Mouse (Mus musculus) kidney, postnatal 36 days (tissue): ENCODE results near the gene Asap2.
"Not testable (repeated sequence)": the region's sequence is repeated elsewhere in the genome, so short reads cannot be mapped to it uniquely, and the experiment has no call there.

ENCODE experiments used
- DNase-seq, 2 experiments: peaks; one replicate each; pipeline ENCODE4 v3.0.0; 2021 to 2022; ENCODE audit warnings: mixed read lengths in 2 of 2

Gene Asap2

DNA sequence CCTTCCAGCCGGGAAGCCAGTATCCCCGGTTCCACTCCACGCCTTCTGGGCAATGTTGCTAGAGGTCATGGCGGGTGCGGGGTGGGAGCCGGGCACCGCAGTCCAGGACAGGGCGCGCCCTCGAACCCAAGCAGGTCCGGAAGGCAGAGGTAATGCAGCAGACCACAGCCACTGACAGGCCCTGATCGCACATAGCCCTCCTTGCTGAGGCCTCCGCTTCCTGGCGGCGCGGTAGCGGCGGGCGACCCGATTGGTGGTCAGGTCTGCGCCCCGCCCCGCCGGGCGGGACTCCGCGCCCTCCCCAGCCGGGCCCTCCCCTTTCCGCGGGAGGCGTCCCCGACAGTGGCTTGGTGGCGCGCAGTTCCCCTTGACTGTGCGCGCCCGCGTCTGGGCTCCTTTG, at the start of gene Asap2:
Gene Asap2 (plus strand): TSS at position 328 of the 400 bp plus-strand sequence.
- DNase-seq = peak; percentile 38 to 54

DNA sequence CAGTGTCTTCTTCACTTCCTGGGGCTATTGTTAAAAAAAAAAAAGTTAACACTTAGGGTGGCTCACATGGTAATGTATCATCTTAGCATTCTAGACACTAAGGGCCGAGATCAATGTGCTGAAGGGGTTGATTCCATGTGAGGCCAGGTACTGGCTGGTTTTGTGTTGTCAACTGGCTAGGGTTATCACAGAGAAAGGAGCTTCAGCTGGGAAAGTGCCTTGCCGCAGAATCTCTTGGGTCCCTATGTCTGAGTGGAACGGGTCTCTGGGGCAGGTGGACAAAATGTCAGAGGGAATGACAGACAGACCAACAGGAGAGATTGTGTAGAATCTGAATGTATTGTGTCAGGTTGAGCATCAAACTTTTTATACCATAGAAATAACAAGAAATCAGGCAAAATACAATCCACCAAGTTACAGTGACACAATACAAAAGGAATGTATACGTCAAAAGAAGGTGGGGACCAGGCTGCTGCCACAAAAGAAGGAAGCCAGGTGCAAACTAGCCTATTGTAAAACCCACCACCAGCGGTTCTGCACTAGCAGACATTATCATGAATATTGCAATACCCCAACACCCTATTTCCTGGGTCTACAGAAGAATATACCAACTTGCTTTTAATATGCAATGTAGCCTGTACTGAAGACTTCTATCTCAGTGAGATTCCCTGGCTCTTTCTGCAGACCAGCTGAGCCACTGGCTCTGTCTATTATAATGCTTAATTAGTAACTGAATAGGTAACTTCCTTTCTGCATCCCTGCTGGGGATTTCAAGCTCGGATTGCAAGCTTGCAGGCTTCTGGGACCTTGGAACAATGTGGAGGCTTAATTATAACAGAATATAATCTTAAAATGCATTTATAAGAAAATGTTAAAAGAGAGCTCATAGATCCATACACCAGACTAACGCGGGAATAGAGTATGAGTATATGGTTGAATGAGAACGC, 42.9 kb upstream of the Asap2 start:
- DNase-seq = not testable (repeated sequence)

DNA sequence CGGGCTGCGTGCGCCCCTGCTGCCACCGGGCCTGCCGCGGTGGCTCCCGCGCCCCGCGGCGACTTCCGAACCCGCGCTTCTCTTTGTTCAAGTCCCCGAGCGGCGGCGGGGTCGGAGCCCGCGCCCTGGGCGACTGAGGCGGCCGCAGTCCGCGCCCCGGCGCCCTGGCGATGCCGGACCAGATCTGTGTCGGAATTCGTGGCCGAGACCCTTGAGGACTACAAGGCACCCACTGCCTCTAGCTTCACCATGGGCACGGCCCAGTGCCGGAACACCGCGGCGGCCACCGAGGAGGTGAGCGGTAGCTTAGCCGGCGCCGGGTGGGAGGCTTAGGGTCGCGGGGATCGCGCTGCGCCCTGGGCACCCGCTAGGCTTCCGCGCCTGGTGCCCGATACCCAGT, 320 bp downstream of the Asap2 start:
- peak in 1 of 2 experiments; percentile 6 for DNase-seq

DNA sequence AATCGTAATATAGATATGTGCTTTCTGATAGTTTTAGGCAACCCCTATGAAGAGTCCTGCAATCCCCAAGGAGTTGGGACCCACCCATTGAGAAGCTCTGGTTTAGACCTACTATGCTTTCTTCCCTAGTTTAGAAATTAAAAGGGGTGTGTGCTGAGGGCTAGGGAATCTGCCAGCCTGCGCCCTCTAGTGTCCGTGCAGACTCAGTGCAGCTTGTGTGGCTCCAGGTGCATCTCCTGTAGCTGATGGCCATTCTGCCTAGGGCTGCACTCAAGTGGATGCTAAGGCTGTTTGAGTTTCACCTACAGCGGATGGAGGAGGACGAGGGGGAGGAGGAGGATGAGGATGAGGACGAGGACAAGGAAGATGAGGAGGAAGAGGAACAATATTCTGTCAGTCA, 40.6 kb downstream of the Asap2 start:
- peak; percentile 0 to 8 for DNase-seq

DNA sequence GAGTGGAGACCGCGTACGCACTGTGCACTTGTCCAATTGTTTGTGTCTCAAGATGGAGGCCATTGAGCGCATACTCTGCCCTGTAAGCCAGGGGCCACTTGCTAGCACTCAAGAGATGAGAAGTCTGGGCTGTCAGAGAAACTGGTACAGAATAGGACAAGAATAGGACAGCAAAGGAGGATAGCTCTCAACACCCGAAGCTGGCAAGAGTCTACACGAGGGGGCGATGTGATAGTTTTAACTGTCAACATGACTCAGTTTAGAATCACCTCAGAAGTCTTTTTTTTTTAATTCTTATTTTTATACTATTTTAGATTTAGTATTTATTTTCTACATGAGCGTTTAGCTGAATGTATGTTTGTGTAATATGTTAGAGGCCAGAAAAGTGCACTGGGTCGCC, 56.5 kb downstream of the Asap2 start:
- not testable (repeated sequence) for DNase-seq

DNA sequence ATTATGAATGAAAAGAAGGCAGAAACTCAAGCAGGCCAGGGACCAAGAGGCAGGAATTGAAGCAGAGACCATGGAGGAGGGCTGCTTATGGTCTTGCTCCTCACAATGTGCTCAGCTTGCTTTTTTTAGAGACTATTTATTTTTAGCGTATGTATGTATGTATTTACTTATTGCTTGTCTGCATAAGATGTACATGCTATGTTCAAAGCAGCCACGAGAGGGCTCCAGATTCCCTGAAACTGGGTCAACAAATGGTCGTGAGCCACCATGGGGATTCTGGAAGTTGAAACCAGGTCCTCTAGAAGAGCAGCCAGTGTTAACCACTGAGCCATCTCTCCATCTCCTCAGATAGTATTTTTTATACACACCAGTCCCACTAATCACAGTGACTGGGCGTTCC, 85.5 kb downstream of the Asap2 start:
- peak; percentile 77 to 90 for DNase-seq

DNA sequence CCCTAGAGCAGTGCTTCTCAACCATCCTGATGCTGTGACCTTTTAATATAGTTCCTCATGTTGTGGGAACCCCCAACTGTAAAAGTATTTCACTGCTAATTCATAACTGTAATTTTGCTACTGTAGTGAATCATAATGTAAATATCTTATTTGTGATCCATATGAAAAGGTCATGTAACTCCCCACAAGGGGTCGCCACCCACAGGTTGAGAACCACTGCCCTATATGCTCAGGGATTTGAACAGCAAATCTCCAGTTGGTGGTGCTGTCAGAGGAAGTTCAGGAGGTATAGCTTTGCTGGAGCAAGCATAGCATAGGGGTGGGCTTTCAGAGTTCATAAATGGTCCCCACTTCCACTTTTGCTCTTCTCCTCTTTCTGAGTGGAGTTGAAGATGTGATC, 99.9 kb downstream of the Asap2 start:
- DNase-seq = peak in 1 of 2 experiments; percentile 22

DNA sequence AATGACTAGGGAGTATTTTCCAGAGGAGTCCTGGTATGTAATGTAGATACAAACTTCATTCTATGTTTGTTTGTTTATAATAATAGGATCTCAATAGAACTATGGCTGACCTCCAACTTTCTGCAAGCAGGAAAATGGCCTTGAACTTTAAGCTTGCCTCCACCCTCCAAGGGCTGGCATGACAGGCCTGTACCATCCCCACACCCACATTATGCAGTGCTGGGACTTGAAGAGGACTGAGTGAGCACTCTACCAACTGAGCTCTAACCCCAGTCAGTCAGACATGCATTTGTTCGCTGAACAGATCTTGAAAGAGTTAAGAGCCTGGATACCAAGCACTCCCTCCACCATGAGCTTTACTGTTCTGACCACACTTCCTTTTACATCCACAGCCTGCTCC, 102.2 kb downstream of the Asap2 start:
- DNase-seq = not testable (repeated sequence)

DNA sequence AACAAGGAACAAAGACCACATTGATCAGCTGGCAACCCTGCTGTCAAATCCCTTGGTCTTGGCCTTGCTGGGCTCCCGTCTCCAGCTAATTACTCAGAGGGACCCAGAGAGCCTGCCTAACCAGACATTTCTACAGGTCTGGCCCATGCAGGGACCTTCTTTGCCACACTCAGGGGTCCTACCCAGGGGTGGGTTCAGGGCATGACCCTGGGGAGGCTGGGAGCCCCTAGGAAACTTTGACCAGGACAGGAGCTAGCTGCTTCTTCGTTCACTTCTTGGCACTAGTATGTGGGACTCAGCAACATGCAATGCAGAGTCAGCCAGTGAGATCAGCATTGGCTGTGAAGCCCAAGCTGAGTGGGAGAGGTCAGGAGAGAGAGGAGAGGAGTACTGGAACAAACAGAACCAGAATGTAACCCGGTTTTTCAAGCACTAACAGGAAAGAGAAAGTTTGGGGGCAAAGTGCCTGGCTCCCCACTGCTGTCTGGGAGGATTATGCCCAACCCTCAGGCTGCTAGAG, 107.6 kb downstream of the Asap2 start:
- not testable (repeated sequence) for DNase-seq

DNA sequence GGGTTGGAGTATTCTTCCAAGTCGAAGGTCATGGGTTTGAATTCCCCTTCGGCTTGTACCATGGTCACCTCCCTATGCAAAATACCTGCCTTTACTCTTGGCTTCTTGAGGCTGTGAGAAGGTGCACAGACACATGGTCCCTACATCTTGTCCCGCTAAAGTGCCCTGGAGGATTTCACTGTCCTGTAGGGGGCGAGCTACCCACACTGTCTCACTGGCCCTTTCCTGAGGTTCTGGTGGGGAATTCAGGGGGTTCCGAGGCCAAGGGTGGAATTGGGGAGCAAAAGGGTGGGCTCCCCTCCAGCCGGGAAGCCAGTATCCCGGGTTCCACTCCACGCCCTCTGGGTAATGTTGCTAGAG, 120.8 kb downstream of the Asap2 start:
- not testable (repeated sequence) for DNase-seq

DNA sequence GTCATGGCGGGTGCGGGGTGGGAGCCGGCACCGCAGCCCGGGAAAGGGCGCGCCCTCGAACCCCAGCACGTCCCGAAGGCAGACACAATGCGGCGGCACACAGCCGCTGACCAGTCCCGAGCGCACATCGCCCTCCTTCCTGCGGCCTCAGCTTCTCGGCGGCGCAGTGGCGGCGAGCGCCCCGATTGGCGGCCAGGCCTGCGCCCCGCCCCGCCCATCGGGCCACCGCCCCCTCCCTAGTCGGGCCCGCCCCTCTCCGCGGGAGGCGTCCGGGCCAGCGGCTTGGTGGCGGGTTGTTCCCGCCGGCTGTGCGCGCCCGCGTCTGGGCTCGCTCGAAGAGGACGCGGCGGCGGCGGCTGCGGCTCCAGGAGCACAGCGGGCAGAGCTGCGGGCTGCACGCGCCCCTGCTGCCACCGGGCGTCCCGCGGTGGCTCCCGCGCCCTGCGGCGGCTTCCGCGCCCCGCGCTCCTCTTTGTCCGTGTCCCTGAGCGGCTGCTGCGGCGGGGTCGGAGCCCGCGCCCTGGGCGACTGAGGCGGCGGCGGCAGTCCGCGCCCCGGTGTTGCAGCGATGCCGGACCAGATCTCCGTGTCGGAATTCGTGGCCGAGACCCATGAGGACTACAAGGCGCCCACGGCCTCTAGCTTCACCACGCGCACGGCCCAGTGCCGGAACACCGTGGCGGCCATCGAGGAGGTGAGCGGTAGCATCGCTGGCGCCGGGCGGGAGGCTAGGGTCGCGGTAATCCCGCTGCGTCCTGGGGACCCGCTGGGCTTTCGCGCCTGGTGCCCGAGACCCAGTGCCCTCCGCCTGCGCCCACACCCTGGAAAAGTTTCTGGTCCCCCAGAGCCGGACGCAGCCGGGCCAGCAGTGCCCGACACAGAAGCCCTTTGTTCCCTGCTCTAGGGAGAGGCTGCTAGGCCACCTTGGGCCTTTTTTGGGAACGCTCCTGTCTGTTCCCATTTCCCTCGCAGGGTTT, 121.5 kb downstream of the Asap2 start:
- peak; percentile 90 to 93 for DNase-seq

DNA sequence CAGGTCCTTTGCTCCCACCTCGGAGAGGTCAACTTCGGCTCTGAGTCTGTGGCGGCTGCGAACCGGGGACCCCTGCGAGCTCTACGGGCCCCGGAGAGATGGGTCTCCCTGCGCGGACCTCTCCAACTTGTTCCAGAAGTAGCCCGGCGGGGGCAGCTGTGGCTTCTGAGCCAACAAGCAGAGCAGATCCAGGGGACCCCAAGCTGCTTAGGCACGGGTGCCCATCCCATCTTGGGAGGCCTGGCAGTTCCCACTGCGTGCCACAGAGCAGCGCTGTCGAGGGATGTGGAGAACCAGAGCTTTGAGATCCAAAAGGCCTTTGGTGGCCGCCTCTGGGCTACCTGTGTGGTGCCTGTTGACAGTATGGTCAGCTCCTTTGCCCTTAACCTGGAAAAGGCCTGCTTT, 122.2 kb downstream of the Asap2 start:
- peak; percentile 74 to 83 for DNase-seq

DNA sequence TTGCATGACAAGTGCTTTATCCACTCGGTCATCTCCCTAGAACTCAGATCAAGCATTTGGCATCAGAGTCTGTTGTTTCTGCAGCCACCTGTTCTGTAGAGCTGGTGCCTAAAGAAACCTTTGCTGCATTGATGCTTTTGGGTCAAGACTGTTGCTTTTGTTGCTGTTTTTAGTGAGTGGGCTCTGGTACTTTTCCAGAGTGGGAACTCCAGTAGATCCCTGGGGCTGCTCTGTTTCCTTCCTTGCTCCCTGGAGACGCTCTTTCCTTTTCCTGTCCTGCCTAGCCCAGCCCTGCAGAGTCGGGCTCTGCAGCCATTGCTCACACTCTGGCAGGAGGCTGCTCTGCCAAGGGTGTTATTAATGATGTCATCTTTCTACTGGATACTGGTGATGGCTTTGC, 129.2 kb downstream of the Asap2 start:
- peak; percentile 57 to 76 for DNase-seq

DNA sequence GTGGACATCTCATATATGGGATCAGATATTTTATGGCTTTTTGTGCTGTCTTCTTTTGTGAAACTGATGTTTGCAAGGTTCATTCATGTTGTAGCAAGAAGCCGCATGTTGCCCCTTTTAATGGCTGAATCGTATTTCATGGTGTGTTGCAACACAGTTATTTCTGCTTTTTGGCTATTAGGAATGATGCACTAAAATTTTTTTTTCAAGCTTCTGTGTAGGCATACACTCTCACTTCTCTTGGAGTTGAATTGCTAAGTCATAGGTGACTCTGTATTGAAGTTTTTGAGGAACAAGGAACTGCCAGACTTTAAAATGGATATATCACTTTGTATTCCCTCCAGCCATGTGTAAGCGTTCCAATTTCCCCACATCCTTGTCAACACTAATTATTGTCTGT, 132.6 kb downstream of the Asap2 start:
- DNase-seq = no peak

DNA sequence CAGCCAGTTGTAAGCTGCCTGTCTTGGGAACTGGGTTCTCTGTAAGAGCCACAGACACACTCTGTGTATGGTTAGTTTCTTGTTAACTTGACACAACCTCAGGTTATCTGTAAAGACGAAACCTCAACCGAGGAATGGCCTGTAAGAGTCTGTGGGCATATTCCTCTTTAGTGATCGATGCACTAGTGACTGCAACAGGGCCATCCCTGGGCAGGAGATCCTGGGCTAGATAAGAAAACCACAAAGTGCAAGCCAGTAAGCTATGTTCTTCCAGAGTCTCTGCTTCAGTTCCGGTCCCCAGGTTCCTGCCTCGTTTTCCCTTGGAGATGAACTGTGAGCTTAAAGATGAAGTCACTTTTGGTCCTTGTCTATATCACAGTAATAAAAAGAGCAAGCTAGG, 133.4 kb downstream of the Asap2 start:
- DNase-seq = no peak

DNA sequence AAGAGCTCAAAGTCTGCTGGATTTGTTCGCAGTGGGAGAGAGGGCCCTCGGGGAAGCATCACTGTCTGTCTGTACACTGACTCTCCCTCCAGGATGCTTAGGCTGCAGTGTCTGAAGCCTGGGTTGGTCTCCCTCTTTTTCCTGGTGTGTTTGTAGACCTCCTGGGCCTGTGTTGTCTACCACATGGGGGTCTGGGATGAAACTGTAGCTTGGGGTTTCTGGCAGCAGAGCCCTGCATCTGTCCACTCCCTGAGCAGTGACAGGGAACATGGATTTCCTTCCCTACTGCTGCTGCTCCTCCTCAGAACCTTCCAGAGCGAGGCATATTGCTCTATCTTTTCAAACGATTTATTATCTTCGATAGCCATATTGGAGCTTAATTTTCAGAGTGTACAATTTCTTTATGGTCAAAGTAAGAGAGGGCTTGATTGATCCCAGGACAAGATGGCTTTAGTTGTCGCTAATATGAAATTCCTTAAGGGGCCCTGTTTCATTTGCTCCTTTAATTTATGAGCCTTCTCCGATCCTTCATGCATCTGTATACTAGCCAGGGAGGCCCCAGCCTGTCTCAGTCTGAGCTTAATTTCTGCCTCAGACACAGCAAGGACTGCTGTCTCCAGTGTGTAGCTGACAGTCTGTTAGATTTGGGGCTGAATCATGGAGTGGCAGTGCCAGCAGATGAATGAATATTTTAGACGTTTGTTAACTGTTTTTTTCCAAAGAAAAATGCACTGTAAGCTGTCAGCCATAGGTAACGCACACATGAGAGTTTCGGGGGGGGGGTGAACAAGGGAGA, 135.6 kb downstream of the Asap2 start:
- no peak for DNase-seq

DNA sequence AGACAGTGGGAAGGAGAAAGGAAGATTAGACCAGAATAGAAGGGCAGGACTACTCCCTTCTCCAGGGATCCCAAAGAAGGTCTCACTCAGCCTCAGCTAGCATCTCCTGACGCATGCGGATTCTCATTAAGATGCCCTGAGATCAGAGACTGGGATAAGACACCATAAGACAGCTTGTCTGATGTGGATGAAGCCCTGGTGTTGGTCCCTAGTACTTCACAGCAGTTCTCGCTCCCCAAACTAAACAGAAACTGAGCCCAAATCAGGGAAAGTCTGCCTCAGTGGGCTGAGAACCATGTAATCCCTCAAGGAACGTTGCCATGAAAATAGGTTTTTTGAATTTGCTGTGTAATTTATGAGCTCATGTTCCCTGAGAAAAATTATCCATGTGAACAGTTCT, 136.3 kb downstream of the Asap2 start:
- DNase-seq = no peak

DNA sequence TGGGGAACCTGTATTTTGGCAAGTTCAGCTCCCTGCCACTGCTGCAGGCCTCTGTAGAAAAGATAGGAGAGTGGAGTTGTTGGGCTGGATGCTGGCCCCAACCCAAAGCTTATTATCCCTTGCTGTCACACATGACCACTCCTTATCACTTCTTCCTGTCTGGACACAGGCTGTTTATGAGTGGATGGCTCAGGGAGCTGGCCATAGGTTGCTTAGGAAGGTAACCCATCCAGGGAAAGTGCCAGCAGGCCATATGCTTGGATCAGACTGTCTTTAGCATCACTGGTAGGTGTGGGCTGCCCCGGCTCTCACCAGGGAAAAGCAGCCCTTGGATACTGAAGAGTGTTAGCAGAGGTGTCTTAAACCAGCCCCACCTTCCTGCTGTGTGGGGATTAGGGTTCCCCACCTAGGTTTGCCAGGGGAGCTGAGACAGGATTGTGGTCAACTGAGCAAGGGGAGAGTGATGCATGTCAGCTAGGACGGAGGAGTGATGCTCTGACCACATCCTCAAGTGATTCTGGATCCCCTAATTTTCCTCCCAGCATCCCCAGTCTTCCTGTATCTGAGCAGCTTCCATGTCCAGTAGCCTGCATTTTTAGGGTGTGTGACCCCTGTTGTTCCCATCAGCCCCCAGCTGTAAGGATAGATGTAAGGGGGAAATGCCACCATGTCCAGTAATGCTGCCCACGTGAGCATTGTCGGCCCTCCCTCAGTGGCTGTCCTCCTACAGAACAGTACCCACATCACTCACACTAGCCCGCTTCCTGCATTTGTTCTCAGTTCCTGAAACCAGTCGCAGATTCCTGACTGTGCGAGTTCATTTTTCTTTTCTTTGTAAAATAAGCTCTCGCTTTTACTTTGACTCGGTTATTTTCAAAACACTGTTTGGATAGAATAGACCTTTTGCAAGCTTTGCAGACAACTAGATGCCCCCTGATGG, 138.9 kb downstream of the Asap2 start:
- DNase-seq = peak in 1 of 2 experiments; percentile 14

DNA sequence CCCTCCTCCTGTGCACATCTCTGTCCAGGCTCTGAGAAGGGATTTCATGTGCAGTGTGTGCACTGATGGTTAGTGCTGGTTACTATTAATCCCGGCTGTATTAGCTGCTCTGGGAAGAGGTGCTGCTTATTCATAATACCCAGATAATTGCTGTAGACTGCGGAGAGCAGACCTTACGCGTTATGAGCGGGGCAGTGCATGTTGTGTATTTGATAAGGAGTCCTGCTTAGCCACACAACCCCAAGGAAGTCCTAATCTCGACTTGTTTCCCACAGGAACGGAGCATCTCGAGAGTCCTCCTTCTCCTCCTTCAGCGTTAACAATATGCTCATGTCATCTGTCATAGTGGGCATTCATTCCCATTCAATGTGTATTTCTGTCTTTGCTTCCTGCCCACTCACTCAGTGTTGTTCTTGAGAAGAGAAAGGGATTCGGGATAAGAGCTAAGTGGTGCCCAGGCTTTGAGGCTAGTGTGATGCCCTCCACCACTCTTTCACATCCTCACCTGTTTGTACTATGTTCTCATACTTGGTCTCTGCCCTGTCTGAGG, 140.1 kb downstream of the Asap2 start:
- DNase-seq = peak in 1 of 2 experiments; percentile 0

DNA sequence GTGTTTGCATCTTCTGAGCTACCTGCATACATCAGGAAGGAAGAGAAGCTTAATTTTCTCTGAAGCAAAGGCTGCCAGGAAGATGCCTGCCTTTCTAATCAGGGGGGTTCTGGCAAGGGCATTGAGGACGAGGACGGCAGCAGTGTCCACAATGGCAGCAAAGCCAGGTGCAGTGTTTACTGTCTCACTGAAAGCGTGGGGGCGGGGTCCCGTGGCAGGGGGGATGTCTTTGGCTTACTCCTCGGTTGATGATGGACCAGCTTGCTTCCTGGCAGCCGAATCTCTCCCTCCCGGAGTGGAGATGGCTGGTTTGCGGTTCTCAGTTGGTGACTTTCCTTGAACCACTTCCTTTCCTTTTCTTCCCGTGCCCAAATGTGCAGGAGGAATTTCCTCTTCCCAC, 142.3 kb downstream of the Asap2 start:
- peak in 1 of 2 experiments; percentile 63 for DNase-seq

DNA sequence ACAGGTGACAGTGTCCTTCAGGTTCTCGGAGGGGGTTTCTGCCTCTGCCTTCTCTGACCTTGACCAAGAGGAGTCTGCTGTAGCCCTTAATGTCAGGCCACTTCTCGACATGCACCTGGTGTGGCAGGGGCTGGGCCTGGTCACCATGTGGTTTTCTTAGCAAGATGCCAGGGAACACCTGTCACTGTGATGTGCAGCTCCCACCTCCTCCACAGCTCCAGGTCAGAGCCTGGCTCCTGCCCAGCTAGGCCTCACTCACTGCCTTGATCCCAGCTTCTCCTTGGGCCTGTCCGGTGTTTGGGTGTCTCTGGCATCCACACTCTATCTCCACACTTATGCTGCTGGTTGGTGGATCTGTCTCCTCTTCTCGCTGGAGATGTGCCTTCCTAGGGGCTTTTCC, 142.8 kb downstream of the Asap2 start:
- DNase-seq = no peak
